Mouse (Mus musculus) heart, embryonic 12.5 days (tissue): Measurements from ENCODE around the gene Ankub1. TPM values are rescaled to one million over a fixed set of nuclear protein-coding genes. Genes with fewer than 3 reads are reported as not detected.

Source experiments
- ATAC-seq: fragments of 200-750 bp; cut with Nextera tagmentation; 2 replicates; pipeline ENCODE4 v1.8.0; 2017; ENCODE audit warnings: moderate TSS enrichment, moderate library complexity; ENCODE audit not compliant: insufficient number of reproducible peaks, low FRiP score
- H3K27ac ChIP-seq: fragments of 300-500 bp; sonication (generic); 2 replicates; pipeline ENCODE4 v1.5.1; 2016; ENCODE audit warnings: mild to moderate bottlenecking, moderate library complexity; ENCODE audit not compliant: poor library complexity, severe bottlenecking
- H3K27me3 ChIP-seq: fragments of 300-500 bp; sonication (generic); replicated peaks from 2 replicates; pipeline ENCODE4 v1.6.1; 2016; ENCODE audit warnings: mild to moderate bottlenecking, moderate library complexity
- H3K36me3 ChIP-seq: fragments of 300-500 bp; sonication (generic); 2 replicates; pipeline ENCODE4 v1.6.1; 2016; ENCODE audit warnings: mild to moderate bottlenecking, moderate library complexity
- H3K4me1 ChIP-seq: fragments of 300-500 bp; sonication (generic); replicated peaks from 2 replicates; pipeline ENCODE4 v1.6.1; 2016; ENCODE audit warnings: mild to moderate bottlenecking
- H3K4me2 ChIP-seq: fragments of 300-500 bp; sonication (generic); 2 replicates; pipeline ENCODE4 v1.6.1; 2016; ENCODE audit warnings: mild to moderate bottlenecking, moderate library complexity
- H3K4me3 ChIP-seq: fragments of 300-500 bp; sonication (generic); 2 replicates; pipeline ENCODE4 v1.5.1; 2016; ENCODE audit warnings: mild to moderate bottlenecking
- H3K9ac ChIP-seq: fragments of 300-500 bp; sonication (generic); 2 replicates; pipeline ENCODE4 v1.6.1; 2016; ENCODE audit warnings: mild to moderate bottlenecking, moderate library complexity
- H3K9me3 ChIP-seq: fragments of 300-500 bp; sonication (generic); replicated peaks from 2 replicates; pipeline ENCODE4 v1.6.1; 2016; ENCODE audit warnings: mild to moderate bottlenecking, moderate library complexity
- WGBS: fragments of 180-500 bp; shearing (Covaris S2); methylation state at CpG from one replicate; pipeline ENCODE4 v1.1.7; 2016; 5-methylcytosine and 5-hydroxymethylcytosine counted together
- polyA plus RNA-seq: library from polyadenylated mRNA; unstranded; fragments of >200 nt; fragmentation: Nextera tagmentation; extraction: Ambion mirVana; gene quantifications from 2 replicates; pipeline ENCODE4 v1.2.1, GENCODE M21; 2016

The Ankub1 gene
- polyA plus RNA-seq, 1 experiment from 2014 or later: not detected

DNA sequence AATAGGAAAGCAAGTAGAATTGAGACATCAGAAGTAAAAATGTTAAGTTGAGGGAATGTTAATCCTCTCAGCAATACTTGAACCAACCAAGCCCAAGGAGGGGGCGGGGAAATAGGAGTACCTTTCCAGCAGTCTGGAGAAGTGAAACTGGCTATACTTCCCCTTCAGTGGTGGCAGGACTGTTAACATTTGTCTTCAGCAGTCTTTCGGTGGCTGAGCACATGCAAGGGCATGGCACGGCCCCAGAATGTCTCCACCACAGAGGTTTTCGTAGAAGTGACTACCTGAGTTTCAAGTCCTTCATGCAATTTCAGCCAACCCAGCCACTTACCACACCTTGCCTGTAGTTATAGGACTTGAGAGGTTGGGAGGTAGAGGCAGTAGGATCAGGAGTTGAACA, 19.0 kb downstream of the Ankub1 start:
- no peaks in the 10 kb centered on the region for H3K4me1 ChIP-seq
- no peak overlapping the region for H3K27ac ChIP-seq
- no peak for ATAC-seq
- 78% methylated on average over 4 of the region's 4 CpGs for WGBS
- H3K9ac ChIP-seq: no peak overlapping the region
- no peak overlapping the region for H3K4me3 ChIP-seq
- no peak overlapping the region for H3K4me2 ChIP-seq
- no peaks in the 10 kb centered on the region for H3K9me3 ChIP-seq
- H3K27me3 ChIP-seq: no peaks in the 10 kb centered on the region
- no peaks in the 10 kb centered on the region for H3K36me3 ChIP-seq

GRCm38 (mm10) chr3:57667054-57667723, 25.4 kb downstream of the Ankub1 start:
- H3K4me1 ChIP-seq: no peaks in the 10 kb centered on the region
- no peaks in the 10 kb centered on the region for H3K9me3 ChIP-seq
- no peak for ATAC-seq
- no peaks in the 10 kb centered on the region for H3K36me3 ChIP-seq
- WGBS: 36% methylated on average over 14 of the region's 14 CpGs
- H3K4me2 ChIP-seq: peak overlapping the region; percentile 51
- H3K4me3 ChIP-seq: peak overlapping the region; percentile 28
- H3K9ac ChIP-seq: no peak overlapping the region
- no peak overlapping the region for H3K27ac ChIP-seq
- H3K27me3 ChIP-seq: no peaks in the 10 kb centered on the region

DNA sequence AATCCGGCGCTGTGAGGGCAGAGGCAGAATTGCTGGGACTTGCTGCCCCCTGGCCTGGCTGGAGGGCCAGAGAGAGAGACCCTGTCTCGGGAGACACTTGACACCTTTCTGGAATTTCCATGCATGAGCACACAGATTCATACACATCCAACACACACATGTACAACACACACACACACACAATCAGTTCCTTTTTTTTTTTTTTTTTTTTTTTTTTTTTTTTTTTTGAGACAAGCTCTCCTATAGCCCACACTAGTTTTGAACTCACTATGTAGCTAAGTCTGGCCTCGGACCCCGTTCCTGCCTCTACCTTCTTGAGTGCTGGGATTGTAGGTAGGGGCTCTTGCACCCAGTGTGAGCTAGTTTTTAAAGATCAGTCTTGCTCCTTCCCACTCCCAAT, 26.7 kb downstream of the Ankub1 start:
- Histone ChIP-seq H3K27me3 (no peaks in the 10 kb centered on the region), H3K9me3 (no peaks in the 10 kb centered on the region), H3K9ac (no peak overlapping the region), H3K4me2 (no peak overlapping the region), H3K4me3 (no peak overlapping the region), H3K4me1 (no peaks in the 10 kb centered on the region), H3K27ac (no peak overlapping the region), H3K36me3 (no peaks in the 10 kb centered on the region)
- ATAC-seq: no peak
- 75% methylated on average over 5 of the region's 5 CpGs for WGBS

DNA sequence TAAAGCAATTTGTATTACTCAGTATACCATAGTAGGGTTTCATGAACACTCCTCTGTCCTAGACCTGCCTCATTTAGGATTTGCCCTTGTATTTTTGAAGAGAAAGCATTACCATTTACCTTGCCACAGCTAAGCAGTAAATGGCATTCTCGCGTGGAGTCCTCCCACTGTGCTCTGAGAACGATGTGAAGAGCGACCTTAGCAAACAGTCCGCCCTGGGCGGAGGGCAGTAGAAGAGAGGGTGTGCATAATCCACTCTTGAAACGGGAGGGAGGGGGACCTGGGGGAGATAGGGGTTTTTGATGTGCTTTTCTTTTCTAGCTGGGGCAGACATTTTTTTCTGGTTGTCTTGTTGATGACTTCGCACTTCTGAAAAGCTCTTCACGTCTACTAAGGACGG, 27.9 kb downstream of the Ankub1 start:
- Histone ChIP-seq H3K9me3 (no peaks in the 10 kb centered on the region), H3K4me2 (no peak overlapping the region), H3K4me1 (no peaks in the 10 kb centered on the region), H3K27ac (no peak overlapping the region), H3K27me3 (no peaks in the 10 kb centered on the region), H3K9ac (no peak overlapping the region), H3K36me3 (no peaks in the 10 kb centered on the region), H3K4me3 (no peak overlapping the region)
- 71% methylated on average over 10 of the region's 10 CpGs for WGBS
- no peak for ATAC-seq

GRCm38 (mm10) chr3:57663731-57664130, 28.9 kb downstream of the Ankub1 start:
- no peak overlapping the region for H3K4me3 ChIP-seq
- H3K4me2 ChIP-seq: no peak overlapping the region
- no peak overlapping the region for H3K9ac ChIP-seq
- no peak overlapping the region for H3K27ac ChIP-seq
- H3K27me3 ChIP-seq: no peaks in the 10 kb centered on the region
- no peaks in the 10 kb centered on the region for H3K9me3 ChIP-seq
- no peak for ATAC-seq
- 24% methylated on average over 6 of the region's 6 CpGs for WGBS
- H3K36me3 ChIP-seq: no peaks in the 10 kb centered on the region
- no peaks in the 10 kb centered on the region for H3K4me1 ChIP-seq

DNA sequence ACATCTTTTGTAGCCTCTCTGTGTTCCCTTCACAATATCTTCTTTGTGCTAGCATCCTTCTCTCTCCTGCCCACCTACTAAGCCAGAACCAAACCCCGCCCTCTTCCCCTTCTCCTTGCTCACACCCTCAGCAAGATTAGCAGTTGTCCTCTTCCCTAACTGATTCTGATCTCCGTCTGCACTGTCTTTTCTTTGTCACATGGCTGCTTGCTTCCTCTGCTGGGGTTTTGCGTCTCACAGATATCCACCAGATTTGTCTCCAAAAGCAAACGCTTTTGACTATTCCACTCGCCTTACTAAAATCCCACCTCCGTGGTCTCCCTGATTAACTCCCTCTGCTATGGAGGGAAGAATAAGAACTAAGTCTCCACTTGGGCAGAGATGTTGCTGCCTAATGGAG, 34.0 kb downstream of the Ankub1 start:
- no peaks in the 10 kb centered on the region for H3K9me3 ChIP-seq

GRCm38 (mm10) chr3:57653646-57654045, 39.0 kb downstream of the Ankub1 start:
- Histone ChIP-seq H3K4me3 (no peak overlapping the region), H3K4me2 (no peak overlapping the region), H3K27ac (no peak overlapping the region), H3K27me3 (no peaks in the 10 kb centered on the region), H3K9me3 (no peaks in the 10 kb centered on the region), H3K9ac (no peak overlapping the region), H3K4me1 (peaks cover 6% of the 10 kb centered on the region), H3K36me3 (peaks cover 8% of the 10 kb centered on the region; the same call in 1 of the 2 replicates)
- no peak for ATAC-seq
- 72% methylated on average over 3 of the region's 3 CpGs for WGBS

More for the DNA sequence above, 34.0 kb downstream of the Ankub1 start:
- no peaks in the 10 kb centered on the region for H3K27me3 ChIP-seq
- H3K4me3 ChIP-seq: no peak overlapping the region
- H3K27ac ChIP-seq: no peak overlapping the region
- no peaks in the 10 kb centered on the region for H3K36me3 ChIP-seq
- no peak for ATAC-seq
- H3K9ac ChIP-seq: no peak overlapping the region
- no peak overlapping the region for H3K4me2 ChIP-seq
- 49% methylated on average over 6 of the region's 6 CpGs for WGBS
- no peaks in the 10 kb centered on the region for H3K4me1 ChIP-seq

- 84% methylated on average over 3 of the region's 3 CpGs for WGBS
- no peak overlapping the region for H3K4me2 ChIP-seq
- H3K9me3 ChIP-seq: no peaks in the 10 kb centered on the region
- no peak overlapping the region for H3K9ac ChIP-seq
- H3K27ac ChIP-seq: no peak overlapping the region
- H3K4me3 ChIP-seq: no peak overlapping the region
- H3K4me1 ChIP-seq: peaks cover 6% of the 10 kb centered on the region
- no peak for ATAC-seq
- H3K36me3 ChIP-seq: peaks cover 8% of the 10 kb centered on the region; the same call in 1 of the 2 replicates
- H3K27me3 ChIP-seq: no peaks in the 10 kb centered on the region
These were observed 40.1 kb downstream of the Ankub1 start for GRCm38 (mm10) chr3:57652485-57652884.

GRCm38 (mm10) chr3:57651865-57652259, 40.7 kb downstream of the Ankub1 start:
- H3K4me2 ChIP-seq: peak overlapping the region; percentile 87
- ATAC-seq: no peak
- H3K36me3 ChIP-seq: peaks cover 8% of the 10 kb centered on the region
- no peaks in the 10 kb centered on the region for H3K27me3 ChIP-seq
- H3K4me1 ChIP-seq: peaks cover 6% of the 10 kb centered on the region
- H3K9ac ChIP-seq: peak overlapping the region; percentile 83
- peak overlapping the region; percentile 69 for H3K4me3 ChIP-seq
- H3K9me3 ChIP-seq: no peaks in the 10 kb centered on the region
- 78% methylated on average over 3 of the region's 3 CpGs for WGBS
- no peak overlapping the region for H3K27ac ChIP-seq

- Histone ChIP-seq H3K36me3 (peaks cover 13% of the 10 kb centered on the region), H3K4me3 (peak within 1 kb of the TSS; percentile 69), H3K4me1 (peaks cover 6% of the 10 kb centered on the region), H3K4me2 (peak within 1 kb of the TSS; percentile 87), H3K9me3 (no peaks in the 10 kb centered on the region), H3K9ac (peak within 1 kb of the TSS; percentile 83), H3K27ac (peak within 1 kb of the TSS; percentile 73), H3K27me3 (no peaks in the 10 kb centered on the region)
- peak; percentile 94 for ATAC-seq
- whole genome bisulfite sequencing: under 1% methylated on average over 41 of the region's 42 CpGs
These were observed 41.3 kb downstream of the Ankub1 start, which contains the start of gene Commd2 for GRCm38 (mm10) chr3:57651231-57651864. TSS of gene Commd2 (minus strand) at chr3:57651715.

- Histone ChIP-seq H3K27ac (no peak overlapping the region), H3K4me2 (no peak overlapping the region), H3K36me3 (peaks cover 20% of the 10 kb centered on the region), H3K4me3 (no peak overlapping the region), H3K27me3 (no peaks in the 10 kb centered on the region), H3K4me1 (no peaks in the 10 kb centered on the region), H3K9me3 (no peaks in the 10 kb centered on the region), H3K9ac (no peak overlapping the region)
- WGBS: 90% methylated on average over 6 of the region's 6 CpGs
- no peak for ATAC-seq
These were observed 49.4 kb downstream of the Ankub1 start for GRCm38 (mm10) chr3:57643191-57643590.
